Mouse (Mus musculus) hindbrain, embryonic 14.5 days (tissue): ENCODE measurements around the gene Olfr18. TPM values are rescaled to one million over a fixed set of nuclear protein-coding genes. Genes with fewer than 3 reads are reported as not detected.

ENCODE experiments used
- ATAC-seq: fragments of 200-750 bp; cut with Nextera tagmentation; 2 replicates; pipeline ENCODE4 v1.8.0; 2017; ENCODE audit warnings: moderate number of reproducible peaks, mild to moderate bottlenecking, moderate TSS enrichment, moderate library complexity; ENCODE audit not compliant: low FRiP score
- DNase-seq: peaks from one replicate; pipeline ENCODE4 v3.0.0-alpha.2; 2015; ENCODE audit warnings: low spot score
- H3K27ac ChIP-seq: fragments of 300-500 bp; sonication (generic); 2 replicates; pipeline ENCODE4 v1.5.1; 2014; ENCODE audit warnings: mild to moderate bottlenecking, moderate library complexity
- H3K27me3 ChIP-seq: fragments of 300-500 bp; sonication (generic); 2 replicates; pipeline ENCODE4 v1.6.1; 2014; ENCODE audit warnings: mild to moderate bottlenecking, low read length, mixed read lengths; ENCODE audit not compliant: control insufficient read depth, insufficient read depth
- H3K36me3 ChIP-seq: fragments of 300-500 bp; sonication (generic); replicated peaks from 2 replicates; pipeline ENCODE4 v1.6.1; 2014; ENCODE audit not compliant: control insufficient read depth, insufficient read depth
- H3K4me1 ChIP-seq: fragments of 300-500 bp; sonication (generic); replicated peaks from 2 replicates; pipeline ENCODE4 v1.6.1; 2014; ENCODE audit warnings: antibody characterized with exemption, low read length, mixed read lengths; ENCODE audit not compliant: control insufficient read depth, insufficient read depth
- H3K4me2 ChIP-seq: fragments of 300-500 bp; sonication (generic); replicated peaks from 2 replicates; pipeline ENCODE4 v1.6.1; 2014; ENCODE audit warnings: mild to moderate bottlenecking, moderate library complexity
- H3K4me3 ChIP-seq: fragments of 300-500 bp; sonication (generic); replicated peaks from 2 replicates; pipeline ENCODE4 v1.5.1; 2014; ENCODE audit warnings: mild to moderate bottlenecking, low read length
- H3K9ac ChIP-seq: fragments of 300-500 bp; sonication (generic); 2 replicates; pipeline ENCODE4 v1.6.1; 2014
- H3K9me3 ChIP-seq: fragments of 300-500 bp; sonication (generic); 2 replicates; pipeline ENCODE4 v1.6.1; 2016; ENCODE audit warnings: low read length; ENCODE audit not compliant: control insufficient read depth
- WGBS: fragments of 180-500 bp; shearing (Covaris S2); extraction: QIAGEN DNeasy Blood & Tissue Kit; methylation state at CpG from one replicate; pipeline ENCODE4 v1.1.7; 2014; 5-methylcytosine and 5-hydroxymethylcytosine counted together
- polyA plus RNA-seq: library from polyadenylated mRNA; unstranded; fragments of >200 nt; fragmentation: Nextera tagmentation; extraction: Ambion mirVana; gene quantifications from 2 replicates; pipeline ENCODE4 v1.2.1, GENCODE M21; 2014

Gene Olfr18
- polyA plus RNA-seq, 1 experiment from 2014 or later: not detected

DNA sequence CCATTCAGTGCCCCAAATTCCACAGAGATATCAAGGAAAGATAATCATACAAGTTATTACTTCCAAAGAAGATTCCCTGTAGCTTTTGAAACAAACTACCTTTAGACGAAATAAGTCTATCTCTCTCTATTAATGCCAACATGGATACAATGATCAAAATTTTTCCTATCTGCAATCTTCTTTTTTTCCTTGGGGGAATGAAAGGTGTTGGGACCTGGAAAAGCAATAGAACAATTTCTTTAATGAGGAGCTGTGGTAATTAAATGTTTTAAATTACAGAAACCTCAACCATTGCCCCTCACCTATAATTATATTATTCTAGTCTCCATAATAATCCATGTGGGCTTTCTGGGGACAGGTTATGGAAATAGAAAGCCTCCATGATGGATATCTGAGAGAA, 53.8 kb downstream of the Olfr18 start, which contains the start of gene Olfr39:
Olfr39 (plus strand) TSS at position 301 of the 400 bp plus-strand sequence.
- H3K9me3 ChIP-seq: no peaks in the 10 kb centered on the region
- H3K36me3 ChIP-seq: no peaks in the 10 kb centered on the region
- H3K4me1 ChIP-seq: no peaks in the 10 kb centered on the region
- no peak for ATAC-seq
- 84% methylated on average over 1 of the region's 1 CpGs for WGBS
- DNase-seq: no peak
- H3K27ac ChIP-seq: no peak within 1 kb of the TSS
- H3K4me3 ChIP-seq: no peak within 1 kb of the TSS
- no peak within 1 kb of the TSS for H3K4me2 ChIP-seq
- H3K9ac ChIP-seq: no peak within 1 kb of the TSS
- H3K27me3 ChIP-seq: no peaks in the 10 kb centered on the region

Other genes with a start within 250 kb of the Olfr18 start
- not detected in 2 replicates for gene Olfr868, start 237.5 kb downstream of the Olfr18 start, polyA plus RNA-seq
- not detected in 2 replicates for gene Olfr869, start 207.1 kb downstream of the Olfr18 start, polyA plus RNA-seq
- gene Olfr870, start 162.0 kb downstream of the Olfr18 start, polyA plus RNA-seq: not detected in 2 replicates
- not detected in 2 replicates for gene Olfr871, start 123.9 kb downstream of the Olfr18 start, polyA plus RNA-seq
- not detected in 2 replicates for gene Olfr872, start 99.0 kb downstream of the Olfr18 start, polyA plus RNA-seq
- gene Olfr39, start 53.7 kb downstream of the Olfr18 start, polyA plus RNA-seq: not detected in 2 replicates
- gene Olfr873, start 37.6 kb downstream of the Olfr18 start, polyA plus RNA-seq: not detected in 2 replicates
- 40.5 and 44.3 TPM in 2 replicates for gene Zfp560, start 49.1 kb upstream of the Olfr18 start, polyA plus RNA-seq
- 21.9 and 25.5 TPM in 2 replicates for gene Zfp26, start 124.1 kb upstream of the Olfr18 start, polyA plus RNA-seq
- gene Zfp426, start 156.7 kb upstream of the Olfr18 start, polyA plus RNA-seq: 37.3 and 39.4 TPM in 2 replicates
- gene Zfp266, start 185.3 kb upstream of the Olfr18 start, polyA plus RNA-seq: 90.6 and 92.2 TPM in 2 replicates
- 43.0 and 44.7 TPM in 2 replicates for gene Zfp846, start 245.2 kb upstream of the Olfr18 start, polyA plus RNA-seq